Mouse (Mus musculus) left cerebral cortex, adult 18-20 months (tissue): ENCODE data around the gene Dcxr. TPM values are rescaled to one million over a fixed set of nuclear protein-coding genes. Genes with fewer than 3 reads are reported as not detected.
"Not testable (repeated sequence)": the region's sequence is repeated elsewhere in the genome, so short reads cannot be mapped to it uniquely, and the experiment has no call there.

Experiments used
- DNase-seq, 2 experiments: peaks; one replicate each; pipeline ENCODE4 v3.0.0; 2021 to 2022; ENCODE audit warnings: low spot score in 2 of 2, mixed read lengths in 1 of 2
- long read RNA-seq, 2 experiments: library from polyadenylated mRNA; stranded (forward); transcript quantifications; one replicate each; pipeline ENCODE4 v2.0.0; 2021
- total RNA-seq, 2 experiments: library from RNA; stranded (reverse); gene quantifications; 2 replicates each; pipeline ENCODE4 v1.2.3; 2021

Dcxr gene
- 10 to 100 TPM in 1 of 2 experiments, 1 to 10 TPM in 1; 8.5 to 11.9 TPM for total RNA-seq
- long read RNA-seq, experiment 1, transcript Dcxr-201 (8 exons, 892 nt), result major isoform, 7 of 10 reads
- long read RNA-seq, experiment 1, partial matches to known transcripts, result 2 of 10 reads
- long read RNA-seq, experiment 1, other reads (novel, unspliced or antisense), result 0 of 10 reads
- long read RNA-seq, experiment 2, partial matches to known transcripts, result 0 of 8 reads
- long read RNA-seq, experiment 2, other reads (novel, unspliced or antisense), result 0 of 8 reads

DNA sequence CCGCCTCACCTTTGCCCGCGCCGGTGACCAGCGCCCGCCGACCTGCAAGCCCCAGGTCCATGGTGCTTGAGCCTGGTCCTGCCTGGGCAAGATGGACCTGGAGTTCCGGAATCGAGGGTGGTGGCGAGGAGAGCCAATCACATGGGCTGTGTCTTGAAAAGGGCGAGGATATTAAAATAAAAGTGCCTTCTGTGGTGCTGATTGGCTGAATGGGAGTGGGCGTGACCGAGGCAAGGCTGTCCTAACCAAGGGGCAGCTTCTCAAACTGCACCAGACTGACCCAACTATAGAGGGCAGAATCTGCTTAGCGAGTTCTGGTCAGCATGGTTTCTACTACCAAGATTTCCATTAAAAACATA lies at the start of gene Dcxr:
Gene Dcxr, minus strand, starts transcription at position 113 of the 359 bp plus-strand sequence.
- DNase-seq, result peak; percentile 41 to 51

DNA sequence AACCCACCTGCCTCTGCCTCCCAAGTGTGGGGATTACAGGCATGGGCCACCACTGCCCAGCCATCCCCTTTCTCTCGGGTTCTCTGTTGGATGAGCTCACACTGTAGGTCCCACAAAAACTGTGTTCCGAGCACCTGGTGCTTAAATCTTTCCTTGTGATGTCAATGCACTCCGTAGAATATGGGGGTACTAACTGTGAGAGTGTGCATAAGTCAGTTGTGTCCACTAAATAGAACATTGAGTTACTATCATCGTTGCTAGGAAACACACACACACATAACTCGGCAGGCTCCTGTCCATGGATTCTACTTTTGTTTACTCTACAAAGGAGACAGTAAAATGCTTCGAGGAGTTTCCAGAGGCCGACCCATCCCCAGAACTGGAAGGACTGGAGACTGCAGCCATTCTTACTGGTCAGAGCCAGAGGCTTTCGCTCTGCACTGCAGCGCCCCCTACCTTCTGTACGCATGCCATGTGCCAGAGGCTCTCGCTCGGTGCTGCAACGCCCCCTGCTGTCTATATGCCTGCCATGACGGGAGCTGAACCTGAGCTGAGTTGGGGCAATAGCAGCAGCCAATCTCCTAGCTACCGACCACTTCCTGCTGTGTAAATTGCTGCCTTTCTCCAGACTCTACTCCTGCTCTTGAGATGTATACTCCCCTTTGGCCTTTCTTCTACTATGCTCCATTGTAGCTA lies 48.8 kb upstream of the Dcxr start:
- DNase-seq, result peak; percentile 92 to 99

GRCm38 (mm10) chr11:120773463-120774190 lies 46.5 kb upstream of the Dcxr start:
- DNase-seq, result no peak

- no peak for DNase-seq
Measured at GRCm38 (mm10) chr11:120772749-120773148, 45.7 kb upstream of the Dcxr start.

DNA sequence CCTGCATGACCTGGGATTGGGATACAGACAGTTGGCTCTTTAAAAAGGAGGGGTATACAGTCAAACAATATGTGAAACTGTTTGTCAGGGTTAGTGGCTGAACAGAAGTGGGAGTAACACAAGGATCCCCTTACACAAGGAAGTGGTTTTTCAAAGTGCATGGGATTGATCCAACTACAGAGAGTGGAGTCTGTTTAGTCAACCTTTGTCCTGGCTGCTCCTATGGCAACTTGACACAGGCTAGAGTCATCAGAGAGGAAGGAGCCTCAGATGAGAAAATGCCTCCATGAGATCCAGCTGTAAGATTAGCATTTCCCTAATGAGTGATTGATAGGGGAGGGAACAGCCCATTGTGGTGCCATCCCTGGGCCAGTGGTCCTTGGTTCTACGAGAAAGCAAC lies 41.1 kb upstream of the Dcxr start:
- DNase-seq, result no peak

DNA sequence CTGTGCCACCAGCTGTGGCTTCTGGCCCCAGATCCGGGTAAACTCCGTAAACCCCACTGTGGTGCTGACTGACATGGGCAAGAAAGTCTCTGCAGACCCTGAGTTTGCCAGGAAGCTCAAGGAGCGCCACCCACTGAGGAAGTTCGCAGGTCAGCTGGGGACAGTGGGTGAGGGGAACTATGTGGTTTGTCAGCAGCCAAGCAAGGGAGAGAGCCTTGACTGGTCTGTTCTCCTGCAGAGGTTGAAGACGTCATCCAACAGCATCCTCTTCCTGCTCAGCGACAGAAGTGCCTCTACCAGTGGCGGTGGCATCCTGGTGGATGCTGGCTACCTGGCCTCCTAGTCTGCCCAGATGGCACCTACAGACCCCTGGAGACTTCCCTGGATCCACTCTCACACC lies 39.9 kb upstream of the Dcxr start:
- not testable (repeated sequence) for DNase-seq

GRCm38 (mm10) chr11:120763121-120763999 lies 36.3 kb upstream of the Dcxr start:
- not testable (repeated sequence) for DNase-seq

DNA sequence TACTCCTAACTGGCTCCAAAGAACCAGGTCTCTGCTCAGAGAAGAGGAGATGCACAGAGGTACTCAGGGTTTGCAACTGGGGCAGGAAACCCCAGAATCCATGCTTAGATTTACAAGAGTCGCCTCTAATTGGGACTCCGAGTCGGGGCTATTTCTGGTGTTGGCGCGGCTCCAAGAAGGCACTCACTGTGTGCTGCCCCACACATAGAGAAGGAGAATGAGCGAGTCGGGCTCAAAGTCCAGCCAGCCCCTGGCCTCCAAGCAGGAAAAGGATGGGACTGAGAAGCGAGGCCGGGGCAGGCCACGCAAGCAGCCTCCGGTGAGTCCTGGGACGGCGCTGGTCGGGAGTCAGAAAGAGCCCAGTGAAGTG lies 35.6 kb upstream of the Dcxr start, which contains the start of gene Hmga1b:
Gene Hmga1b, plus strand, starts transcription at position 123 of the 370 bp plus-strand sequence.
- not testable (repeated sequence) for DNase-seq

GRCm38 (mm10) chr11:120761811-120762671 lies 35.0 kb upstream of the Dcxr start:
- DNase-seq, result no peak

DNA sequence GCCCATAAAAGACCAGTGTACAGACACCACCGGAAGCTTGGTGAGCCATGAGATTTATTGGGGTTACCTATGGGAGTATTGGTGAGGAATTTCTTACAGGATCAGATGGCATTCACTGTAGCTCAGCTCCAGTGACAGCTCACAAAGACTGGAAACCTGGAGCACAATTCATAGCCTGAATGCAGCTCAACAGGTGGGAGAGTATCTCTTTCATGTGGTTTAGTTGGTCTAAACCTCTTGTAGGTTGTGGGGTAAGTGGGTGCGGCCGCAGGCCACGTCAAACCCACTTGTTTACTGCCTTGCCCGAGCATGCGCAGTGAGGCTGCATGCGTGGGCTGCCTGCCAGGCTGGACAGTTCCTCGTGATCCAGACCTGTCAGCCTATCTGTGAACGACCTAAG lies 33.2 kb upstream of the Dcxr start:
- no peak for DNase-seq

GRCm38 (mm10) chr11:120751606-120752005 lies 24.5 kb upstream of the Dcxr start:
- DNase-seq, result no peak

DNA sequence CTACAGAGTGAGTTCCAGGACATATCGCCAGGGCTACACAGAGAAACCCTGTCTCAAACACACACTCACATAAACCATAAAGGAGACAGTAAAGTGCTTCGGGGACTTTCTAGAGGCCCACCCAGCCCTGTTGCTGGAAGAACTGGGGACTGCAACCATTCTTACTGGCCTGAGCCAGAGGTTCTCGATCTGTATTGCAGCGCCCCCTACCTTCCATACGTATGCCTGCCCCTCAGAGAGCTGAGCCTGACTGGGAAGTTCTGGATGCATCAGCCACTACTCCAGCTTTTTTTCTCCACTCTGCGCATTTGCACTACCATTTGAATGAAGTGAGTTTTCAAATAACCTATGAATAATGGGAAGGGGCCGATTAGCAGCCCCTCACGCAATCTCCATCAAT lies 22.3 kb upstream of the Dcxr start:
- DNase-seq, result no peak

DNA sequence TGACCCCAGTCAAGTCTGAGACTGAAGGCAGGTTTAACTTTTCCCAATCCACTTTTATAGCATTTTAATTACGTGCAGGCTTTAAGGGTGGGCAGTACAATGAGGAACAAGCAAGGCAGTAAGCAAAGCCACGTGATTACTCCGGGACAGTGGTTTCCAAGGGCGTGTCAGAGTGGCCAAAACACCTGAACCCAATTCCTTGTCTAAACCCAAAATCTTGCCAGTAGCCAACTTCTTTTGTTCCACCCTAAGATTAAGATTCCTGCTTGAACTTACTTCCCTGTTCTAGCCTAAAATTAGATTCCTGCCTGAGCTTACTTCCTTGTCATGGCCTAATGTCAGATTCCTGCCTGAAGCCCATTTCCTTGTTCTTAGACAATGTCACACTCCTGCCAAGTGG lies 20.9 kb upstream of the Dcxr start:
- DNase-seq, result no peak

GRCm38 (mm10) chr11:120744121-120744701 lies 17.1 kb upstream of the Dcxr start:
- no peak for DNase-seq

- DNase-seq, result no peak
Measured at GRCm38 (mm10) chr11:120740981-120741380, 13.9 kb upstream of the Dcxr start.

GRCm38 (mm10) chr11:120736424-120736823 lies 9.3 kb upstream of the Dcxr start:
- no peak for DNase-seq

- DNase-seq, result no peak
Measured at GRCm38 (mm10) chr11:120733521-120733920, 6.4 kb upstream of the Dcxr start.

DNA sequence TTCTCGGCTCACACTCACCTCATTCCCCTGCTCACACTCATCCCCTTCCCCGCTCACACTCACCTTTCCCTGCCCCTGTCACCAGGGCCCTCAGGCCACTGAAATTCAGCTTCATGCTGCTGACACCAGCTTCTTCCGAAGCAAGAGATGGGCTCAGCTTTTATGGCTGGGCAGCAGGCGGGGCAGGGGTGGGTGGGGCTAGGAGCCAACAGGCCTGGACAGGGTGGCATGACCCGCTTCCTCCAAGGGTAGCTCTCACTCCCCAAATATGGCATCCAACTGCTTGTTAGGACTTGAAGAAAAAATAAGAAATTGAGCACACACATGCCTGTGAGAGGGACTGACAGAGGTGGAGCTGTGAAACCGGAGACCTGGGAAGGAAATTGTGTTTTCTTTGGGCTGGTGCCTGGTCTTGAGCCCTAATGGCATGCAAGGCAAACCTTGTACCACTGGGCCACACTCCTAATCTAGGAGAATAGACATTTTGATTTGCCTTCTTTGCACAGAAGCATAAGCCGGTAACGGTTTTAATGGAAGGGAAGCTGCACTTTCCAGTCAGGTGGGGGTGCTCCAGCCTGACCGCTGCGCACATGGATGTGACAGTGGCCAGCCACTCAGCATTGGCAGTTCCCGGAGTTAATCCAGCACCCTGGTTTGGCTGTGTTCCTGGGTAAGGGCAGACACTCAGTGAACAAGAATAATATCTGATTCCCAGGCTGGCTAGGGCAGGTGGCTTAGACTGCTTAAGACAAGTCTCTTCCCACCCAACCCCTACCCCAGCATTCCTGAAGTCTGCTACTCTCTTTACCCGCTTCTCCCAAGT lies 5.0 kb upstream of the Dcxr start, which contains the start of gene Cbr2:
Gene Cbr2, minus strand, starts transcription at position 257 of the 823 bp plus-strand sequence.
- DNase-seq, result no peak

DNA sequence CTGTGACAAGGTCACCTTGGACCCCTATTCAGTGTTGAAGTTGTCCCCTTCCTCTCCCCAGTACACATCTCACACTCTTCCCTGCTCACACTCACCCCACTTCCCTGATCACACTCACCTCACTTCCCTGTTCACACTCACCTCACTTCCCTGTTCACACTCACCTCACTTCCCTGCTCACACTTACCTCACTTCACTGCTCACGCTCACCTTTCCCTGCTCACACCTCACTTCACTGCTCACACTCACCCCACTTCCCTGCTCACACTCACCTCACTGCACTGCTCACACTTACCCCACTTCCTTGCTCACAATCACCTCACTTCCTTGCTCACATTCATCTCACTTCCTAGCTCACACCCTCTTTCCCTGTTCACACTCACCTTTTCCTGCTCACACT lies 4.3 kb upstream of the Dcxr start:
- DNase-seq, result no peak
